Mouse (Mus musculus) bone marrow macrophage, adult 2 months (primary cell): ENCODE data around the gene Hist2h3b.

ENCODE experiments used
- CTCF ChIP-seq: IDR thresholded peaks from 2 replicates; pipeline ENCODE4 v1.5.1; 2012; ENCODE audit warnings: low read depth, mild to moderate bottlenecking, low read length, moderate library complexity
- POLR2A ChIP-seq: IDR thresholded peaks from 2 replicates; pipeline ENCODE4 v1.6.1; 2012; ENCODE audit warnings: mild to moderate bottlenecking, low read depth, low read length, borderline replicate concordance

- TF ChIP-seq CTCF (no peak), POLR2A (no peak)
Measured at GRCm38 (mm10) chr3:96219661-96220130, 48.8 kb upstream of the Hist2h3b start, which contains the start of the genes Bola1 and Hist2h2ab.
